Mouse (Mus musculus) MEL (cell line): Measurements from ENCODE around the gene Klrb1c.

Experiments used
- EP300 ChIP-seq, 2 experiments: IDR thresholded peaks; 2 replicates each; pipeline ENCODE4 v1.6.1; 2011; ENCODE audit warnings: improper control_type of control experiment in 2 of 2, low read length in 2 of 2, low read depth in 1 of 2, mild to moderate bottlenecking in 1 of 2
- HCFC1 ChIP-seq: IDR thresholded peaks from 2 replicates; pipeline ENCODE4 v1.6.1; 2012; ENCODE audit warnings: low read depth, mild to moderate bottlenecking, inconsistent platforms, low read length, improper control_type of control experiment, moderate library complexity
- MXI1 ChIP-seq: IDR thresholded peaks from 2 replicates; pipeline ENCODE4 v1.6.1; 2011; ENCODE audit warnings: mild to moderate bottlenecking, low read depth, low read length, improper control_type of control experiment
- NRF1 ChIP-seq: IDR thresholded peaks from 2 replicates; pipeline ENCODE4 v1.6.1; 2014; ENCODE audit warnings: low read depth, mild to moderate bottlenecking, inconsistent platforms, low read length, improper control_type of control experiment, moderate library complexity; ENCODE audit not compliant: poor library complexity, insufficient read depth, severe bottlenecking
- TCF12 ChIP-seq: IDR thresholded peaks from 2 replicates; pipeline ENCODE4 v1.6.1; 2014; ENCODE audit warnings: low read depth, mild to moderate bottlenecking, inconsistent platforms, low read length, improper control_type of control experiment, moderate library complexity

DNA sequence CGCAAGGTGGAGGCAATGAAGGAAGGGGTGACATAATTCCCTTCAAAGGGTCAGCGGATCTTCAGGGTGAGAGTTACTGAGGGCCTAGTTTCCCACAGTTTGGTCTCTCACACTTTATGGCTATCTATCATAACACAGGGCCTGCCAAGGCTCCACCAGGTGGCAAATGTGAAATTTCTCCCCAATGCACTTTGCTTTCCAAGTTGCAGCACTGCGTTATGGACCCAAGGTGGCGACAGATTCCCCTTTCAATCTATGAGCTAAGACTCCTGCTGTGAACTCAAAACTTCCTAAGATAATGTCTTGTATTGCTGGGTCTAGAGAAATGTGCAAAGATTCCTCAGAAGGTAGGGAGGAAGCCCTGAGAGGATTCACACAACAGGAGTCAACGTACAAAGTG, 19.5 kb upstream of the Klrb1c start:
- TF ChIP-seq NRF1 (no peak), MXI1 (no peak), HCFC1 (no peak), TCF12 (no peak), EP300 (IDR thresholded peaks at IDR 0.05; ENCODE audit: low read depth in 1 of 2, low read length in 2 of 2) (no peak)
